Mouse (Mus musculus): ENCODE measurements around the gene Clpp. TPM values are rescaled to one million over a fixed set of nuclear protein-coding genes. Genes with fewer than 3 reads are reported as not detected.

Clpp gene
- total RNA-seq, 2 experiments from 2014 or later: 32.7 to 33.3 TPM

DNA sequence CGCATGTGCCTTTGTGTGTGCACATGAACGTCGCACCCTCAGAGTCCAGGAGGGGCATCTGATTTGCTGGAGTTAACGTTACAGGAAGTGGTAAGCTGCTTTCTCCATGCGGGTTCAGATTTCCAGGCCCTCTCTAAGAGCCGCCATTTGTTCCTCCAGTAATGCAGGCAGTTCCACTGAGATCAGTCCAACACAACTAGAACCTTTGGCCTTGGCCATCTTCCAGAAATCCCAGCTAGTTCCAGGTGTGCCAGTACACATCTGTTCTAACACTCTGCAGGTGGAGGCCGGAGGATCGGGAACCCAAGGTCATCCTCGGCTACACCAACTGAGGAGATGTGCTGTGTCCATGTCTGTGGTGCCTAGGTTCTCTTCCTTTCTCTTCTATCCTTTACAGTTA lies 5.2 kb upstream of the Clpp start:
- DNase-seq: no peak
- intact Hi-C loops (cut with DNase I; ENCODE audit: low total_unique reads): no loop called here

DNA sequence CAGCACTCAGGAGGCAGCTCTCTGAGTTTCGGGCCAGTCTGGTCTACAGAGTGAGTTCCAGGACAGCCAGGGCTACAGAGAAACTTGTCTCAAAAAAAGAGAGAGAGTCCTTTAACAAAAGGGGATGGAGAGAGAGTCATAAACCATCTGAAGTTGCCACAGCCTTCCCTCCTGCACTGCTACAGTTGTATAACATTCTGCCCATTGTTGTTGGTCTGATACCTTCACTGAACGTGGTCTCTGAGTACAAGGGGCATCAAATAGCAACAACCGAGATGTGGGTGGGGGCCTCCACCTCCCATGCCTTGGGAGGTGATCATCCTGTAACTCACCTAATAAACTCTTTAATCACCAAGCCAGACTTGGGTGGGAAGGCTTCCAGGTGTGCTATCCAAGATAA lies 4.4 kb upstream of the Clpp start:
- DNase-seq: no peak
- intact Hi-C loops (cut with DNase I; ENCODE audit: low total_unique reads): no loop called here

DNA sequence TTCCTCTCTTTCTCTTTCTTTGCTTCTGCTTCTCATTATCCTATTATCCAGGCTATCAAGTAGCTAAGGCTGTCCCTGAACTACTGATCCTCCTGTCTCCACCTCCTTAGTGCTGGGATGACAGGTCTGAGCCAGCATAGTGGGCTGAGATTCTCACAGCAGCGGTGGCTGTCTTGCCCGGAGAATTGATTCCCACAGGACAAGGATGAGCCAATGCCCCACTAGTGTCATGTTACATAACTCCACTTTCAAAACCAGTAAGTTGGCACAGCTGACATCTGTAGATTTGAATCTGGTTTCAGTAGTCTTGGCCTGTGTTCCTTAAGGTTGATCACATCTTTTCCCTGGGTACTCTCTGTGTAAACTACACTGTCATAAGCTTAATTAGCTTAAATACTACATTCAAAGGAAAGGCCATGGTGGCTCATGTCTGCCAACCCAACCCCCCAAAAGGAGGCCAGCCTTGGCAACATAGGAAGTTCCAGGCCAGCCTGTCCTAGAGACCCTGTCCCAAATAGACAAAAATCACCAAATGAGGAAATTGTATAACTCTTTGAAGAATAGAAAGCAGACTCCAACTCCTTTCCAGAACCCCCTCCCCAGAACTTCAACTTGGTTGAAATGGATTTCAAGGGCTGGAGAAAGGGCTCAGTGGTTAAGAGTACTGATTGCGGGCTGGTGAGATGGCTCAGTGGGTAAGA lies 3.9 kb upstream of the Clpp start:
- no peak for DNase-seq
- intact Hi-C loops (cut with DNase I; ENCODE audit: low total_unique reads): no loop called here

DNA sequence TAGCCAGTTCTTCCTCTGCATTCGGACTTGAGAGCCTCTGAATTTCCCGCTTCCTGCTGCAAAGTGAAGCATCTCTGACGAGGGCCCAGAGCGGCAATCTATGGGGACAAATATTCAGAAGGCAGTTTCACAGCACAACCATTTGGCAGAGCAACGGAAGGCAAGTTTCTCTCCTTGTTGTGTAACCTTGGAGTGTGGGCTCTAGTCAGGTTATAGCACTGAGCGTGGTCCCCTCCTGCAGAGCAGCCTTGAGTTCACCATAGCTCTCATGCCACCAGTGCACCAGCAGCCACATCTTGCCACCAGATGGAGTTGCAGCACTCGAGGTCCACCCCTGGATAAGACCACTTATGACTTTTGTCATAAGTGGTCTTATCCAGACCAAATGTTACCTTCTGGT lies 1.7 kb upstream of the Clpp start:
- no peak for DNase-seq
- intact Hi-C loops (cut with DNase I; ENCODE audit: low total_unique reads): no loop called here

DNA sequence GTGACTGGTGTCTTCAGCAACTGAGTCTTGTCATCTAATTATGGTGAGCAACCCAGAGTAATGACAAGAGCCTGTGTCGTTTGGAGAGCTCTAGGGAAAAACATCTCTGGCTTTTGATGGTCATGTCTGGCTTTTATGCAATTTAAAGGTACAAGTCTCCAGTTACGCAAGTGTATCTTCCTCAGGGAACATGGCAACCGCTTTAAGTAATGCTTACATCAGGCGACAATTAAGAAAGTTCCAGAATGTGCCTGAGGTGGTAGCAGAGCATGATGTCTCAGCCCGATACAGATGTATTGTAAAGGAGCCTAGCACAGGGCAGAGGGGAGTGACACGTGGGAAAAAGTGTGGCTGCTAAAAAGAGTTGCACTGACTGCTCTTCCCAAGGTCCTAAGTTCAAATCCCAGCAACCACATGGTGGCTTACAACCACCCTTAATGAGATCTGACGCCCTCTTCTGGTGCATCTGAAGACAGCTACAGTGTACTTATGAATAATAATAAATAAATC lies 1.1 kb upstream of the Clpp start:
- intact Hi-C loops (cut with DNase I; ENCODE audit: low total_unique reads): no loop called here
- no peak for DNase-seq

DNA sequence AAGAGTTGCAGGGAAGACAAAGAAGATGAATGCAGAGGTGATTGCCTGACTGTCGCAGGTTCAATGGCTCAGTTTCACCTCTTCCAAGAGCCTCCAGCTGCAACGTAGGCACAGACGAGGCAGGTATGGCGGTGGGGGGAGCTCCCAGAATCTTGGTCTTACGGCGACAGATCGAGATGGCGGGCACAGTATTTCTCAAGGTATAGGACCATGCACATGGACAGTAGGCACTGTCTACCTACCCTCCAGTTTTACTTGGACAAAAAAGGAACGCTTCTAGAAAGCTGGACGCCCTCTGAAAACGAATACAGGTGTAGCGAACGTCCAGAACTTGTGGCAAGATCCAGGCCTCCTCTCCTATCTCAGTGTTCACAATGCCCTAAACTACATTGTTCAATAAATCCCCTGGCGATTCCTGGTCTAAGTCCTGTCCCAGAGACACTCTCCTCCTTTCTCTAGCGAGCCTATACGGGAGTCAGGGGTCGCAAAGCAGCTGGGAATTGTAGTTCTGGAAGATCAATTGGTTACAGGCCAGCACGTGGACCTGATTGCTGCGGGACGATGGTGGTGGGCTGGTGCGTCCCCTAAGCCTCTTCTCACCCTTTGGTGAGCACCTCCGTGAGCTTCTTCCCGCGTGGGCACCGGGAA lies 514 bp upstream of the Clpp start:
- peak; percentile 69 for DNase-seq
- intact Hi-C loops (cut with DNase I; ENCODE audit: low total_unique reads): no loop called here

DNA sequence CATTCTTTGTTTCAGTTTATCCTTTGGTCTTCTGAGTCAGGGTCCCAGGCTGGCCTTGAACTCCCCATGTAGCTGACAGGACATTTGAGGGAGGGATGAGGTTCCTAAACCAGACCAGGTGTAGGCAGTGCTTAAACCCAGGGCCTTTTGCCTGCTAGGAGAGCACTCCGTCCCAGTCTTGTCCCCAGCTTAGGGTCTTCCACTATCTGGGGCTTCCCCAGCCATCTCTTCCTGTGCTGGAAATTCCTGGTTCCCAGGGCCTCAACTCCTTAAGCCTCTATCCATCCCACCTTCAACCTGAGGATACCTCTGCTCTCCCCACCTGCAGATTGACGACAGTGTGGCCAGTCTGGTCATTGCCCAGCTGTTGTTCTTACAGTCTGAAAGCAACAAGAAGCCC lies 861 bp downstream of the Clpp start:
- no peak for DNase-seq
- intact Hi-C loops (cut with DNase I; ENCODE audit: low total_unique reads): no loop called here

DNA sequence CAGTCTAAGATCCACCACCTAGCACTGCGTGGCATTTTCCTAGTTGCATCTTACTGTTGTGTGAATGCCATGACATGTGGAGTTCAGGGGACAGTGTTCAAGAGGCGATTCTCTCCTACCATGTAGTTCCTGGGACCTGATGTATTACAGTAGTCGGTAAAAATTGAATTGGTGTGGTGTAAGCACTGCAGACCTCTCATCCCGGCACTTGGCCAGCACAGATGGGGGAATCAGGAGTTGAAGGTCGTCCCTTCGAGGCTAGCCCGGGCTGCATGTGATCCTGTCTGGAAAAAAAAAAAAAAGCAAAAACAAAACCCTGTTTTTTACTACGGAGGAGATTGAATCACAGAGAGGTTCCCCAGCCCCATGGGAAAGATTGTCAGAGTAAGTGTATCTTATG lies 4.9 kb downstream of the Clpp start:
- intact Hi-C loops (cut with DNase I; ENCODE audit: low total_unique reads): loop anchor here (5.0 kb wide), 1 partner anchor 172 kb away; no protein-coding TSS in a partner anchor

DNA sequence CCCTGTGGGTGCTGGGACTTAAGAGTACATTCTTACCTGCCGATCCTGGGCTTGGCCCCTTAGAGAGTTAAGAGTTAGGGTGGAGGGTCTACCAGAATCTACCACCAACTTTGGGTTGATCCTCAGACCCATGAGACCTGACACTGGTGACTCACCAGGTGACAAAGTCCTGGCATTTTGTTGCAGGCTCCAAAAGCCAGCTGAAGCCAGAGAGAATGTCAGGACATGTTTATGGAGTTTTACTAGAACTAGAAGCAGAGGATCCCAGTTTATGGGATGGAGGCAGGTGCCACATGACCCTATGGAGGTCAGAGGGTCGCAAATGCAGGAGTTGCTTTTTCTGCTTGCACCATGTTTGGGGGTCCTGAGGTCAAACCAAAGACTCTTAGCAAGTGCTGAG lies 6.4 kb downstream of the Clpp start:
- intact Hi-C loops (cut with DNase I; ENCODE audit: low total_unique reads): loop anchor here (5.0 kb wide), 1 partner anchor 171 kb away; no protein-coding TSS in a partner anchor
- DNase-seq: no peak

More for the DNA sequence above, 4.9 kb downstream of the Clpp start:
- no peak for DNase-seq

DNA sequence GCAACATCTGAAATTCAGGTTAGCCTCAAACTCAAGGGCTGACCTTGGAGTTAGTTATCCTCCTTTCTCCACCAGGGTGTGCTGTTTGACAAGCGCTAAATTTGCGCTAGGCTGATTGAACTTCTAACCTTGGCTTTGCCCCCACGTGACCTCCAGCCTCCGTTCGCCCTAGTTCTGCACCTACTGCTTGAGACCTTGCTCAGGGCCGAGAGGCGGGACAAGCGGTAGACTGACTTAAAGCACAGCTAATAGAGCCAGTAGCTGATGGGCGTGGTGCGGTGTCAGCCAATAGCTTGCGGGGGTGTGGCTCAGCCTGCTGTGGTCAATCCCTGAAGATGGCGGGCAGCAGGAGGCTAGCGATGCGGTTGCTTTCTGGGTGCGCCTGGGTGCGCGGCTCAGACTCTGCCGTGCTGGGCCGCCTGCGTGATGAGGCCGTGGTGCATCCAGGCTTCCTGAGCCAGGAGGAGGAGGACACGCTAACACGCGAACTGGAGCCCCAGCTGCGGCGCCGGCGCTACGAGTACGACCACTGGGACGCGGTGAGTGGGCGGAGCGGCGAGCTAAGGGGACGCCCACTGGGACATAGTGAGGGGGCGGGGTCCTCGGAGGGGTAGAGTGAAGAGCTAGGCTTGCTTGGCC lies 7.0 kb downstream of the Clpp start, which contains the start of gene Alkbh7:
TSS of gene Alkbh7 (plus strand) at position 311 of the 639 bp plus-strand sequence.
- intact Hi-C loops (cut with DNase I; ENCODE audit: low total_unique reads): loop anchor here (5.0 kb wide), 1 partner anchor 170 kb away; no protein-coding TSS in a partner anchor
- peak; percentile 97 for DNase-seq

DNA sequence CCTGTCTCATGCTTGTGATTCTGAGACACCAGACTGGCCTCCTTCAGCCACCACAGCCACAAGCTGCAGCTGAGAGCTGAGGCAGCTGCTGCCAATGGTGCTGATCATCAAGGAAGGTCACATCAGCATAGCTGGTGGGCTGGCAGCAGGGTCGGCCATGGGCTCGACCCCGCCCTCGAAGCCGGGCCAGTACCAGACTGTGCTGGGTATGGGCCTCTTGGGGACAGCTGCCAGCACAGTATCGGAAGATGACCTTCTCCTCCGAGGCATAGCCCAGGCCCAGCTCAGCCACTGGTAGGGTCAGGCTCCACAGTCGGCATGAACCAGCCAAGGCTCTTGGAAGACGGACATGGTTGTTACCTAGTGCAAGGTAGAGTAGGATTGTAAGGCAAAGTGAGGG lies 9.3 kb downstream of the Clpp start:
- no peak for DNase-seq
- intact Hi-C loops (cut with DNase I; ENCODE audit: low total_unique reads): loop anchor here (5.0 kb wide), 1 partner anchor 168 kb away; no protein-coding TSS in a partner anchor

DNA sequence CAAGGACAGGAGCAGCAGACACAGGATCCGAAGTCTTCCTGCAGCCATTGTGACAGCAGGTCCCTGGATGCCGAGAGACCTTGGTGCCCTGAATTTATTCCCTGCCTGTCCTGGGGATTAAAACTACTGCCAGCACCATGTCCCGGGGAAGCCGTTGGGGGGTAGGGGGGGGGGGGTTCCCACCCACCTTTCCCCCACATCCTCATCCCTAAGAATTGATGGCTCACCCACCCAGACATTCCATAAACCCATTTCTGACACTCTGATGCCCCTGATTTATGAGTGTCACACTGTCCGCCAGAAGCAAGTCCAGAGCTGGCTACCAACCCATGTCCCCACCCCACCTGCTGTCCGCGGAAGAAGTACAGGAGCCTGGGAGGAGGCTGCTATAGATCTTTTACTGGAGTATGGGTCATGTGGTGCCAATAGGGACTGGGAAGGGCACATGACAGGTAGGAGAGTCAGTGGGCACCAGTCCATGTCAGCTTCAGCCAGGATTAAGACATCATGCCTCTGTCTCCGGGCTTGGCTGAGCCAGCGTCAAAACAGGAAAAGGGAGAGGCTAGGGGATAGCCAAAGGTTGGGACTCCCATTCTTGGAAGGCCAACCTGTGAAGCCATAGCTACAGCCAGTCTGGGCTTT lies 10.0 kb downstream of the Clpp start, which contains the start of gene Pspn:
TSS of gene Pspn (minus strand) at position 51 of the 642 bp plus-strand sequence.
- DNase-seq: no peak
- intact Hi-C loops (cut with DNase I; ENCODE audit: low total_unique reads): loop anchor here (5.0 kb wide), 1 partner anchor 167 kb away; no protein-coding TSS in a partner anchor

DNA sequence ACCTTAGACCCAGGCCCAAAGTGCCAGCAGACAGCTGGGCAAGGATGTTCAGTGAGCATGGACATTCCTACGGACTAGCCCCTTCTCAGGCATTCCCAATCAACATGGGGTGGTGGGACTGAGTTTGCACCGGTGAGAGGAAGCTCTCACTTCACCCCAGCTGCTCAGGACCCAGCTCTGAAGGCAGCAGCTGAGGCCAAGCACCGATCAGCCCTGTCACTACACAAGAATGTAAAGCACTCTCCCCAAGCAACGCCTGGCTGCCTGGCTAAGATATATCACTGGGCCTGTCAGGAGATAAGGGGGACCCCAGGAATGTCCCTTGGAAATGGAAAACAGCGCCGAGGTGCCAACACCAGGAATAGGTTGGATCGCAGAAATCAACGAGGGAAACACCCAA lies 11.1 kb downstream of the Clpp start:
- intact Hi-C loops (cut with DNase I; ENCODE audit: low total_unique reads): no loop called here

DNA sequence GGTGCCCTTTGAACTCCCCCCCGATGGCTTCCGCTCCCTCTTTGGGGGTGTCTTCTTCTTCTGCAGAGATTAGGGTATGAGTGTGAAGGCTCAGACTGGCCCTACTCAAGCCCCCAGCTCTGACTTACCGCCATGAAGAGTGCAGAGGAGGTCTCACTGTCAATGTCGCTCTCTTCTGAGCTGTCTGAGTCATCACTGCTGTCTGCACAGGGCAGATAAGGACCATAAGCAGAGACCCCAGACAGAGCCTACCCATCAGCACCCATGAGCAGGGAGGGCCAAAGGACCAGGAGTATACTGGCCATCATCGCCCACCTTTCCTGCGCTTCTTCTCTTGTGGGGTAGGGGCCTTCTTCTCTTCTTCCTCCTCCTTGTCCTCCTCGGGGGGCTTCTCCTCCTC lies 13.9 kb downstream of the Clpp start:
- no peak for DNase-seq
- intact Hi-C loops (cut with DNase I; ENCODE audit: low total_unique reads): no loop called here

More for the DNA sequence above, 11.1 kb downstream of the Clpp start:
- no peak for DNase-seq

DNA sequence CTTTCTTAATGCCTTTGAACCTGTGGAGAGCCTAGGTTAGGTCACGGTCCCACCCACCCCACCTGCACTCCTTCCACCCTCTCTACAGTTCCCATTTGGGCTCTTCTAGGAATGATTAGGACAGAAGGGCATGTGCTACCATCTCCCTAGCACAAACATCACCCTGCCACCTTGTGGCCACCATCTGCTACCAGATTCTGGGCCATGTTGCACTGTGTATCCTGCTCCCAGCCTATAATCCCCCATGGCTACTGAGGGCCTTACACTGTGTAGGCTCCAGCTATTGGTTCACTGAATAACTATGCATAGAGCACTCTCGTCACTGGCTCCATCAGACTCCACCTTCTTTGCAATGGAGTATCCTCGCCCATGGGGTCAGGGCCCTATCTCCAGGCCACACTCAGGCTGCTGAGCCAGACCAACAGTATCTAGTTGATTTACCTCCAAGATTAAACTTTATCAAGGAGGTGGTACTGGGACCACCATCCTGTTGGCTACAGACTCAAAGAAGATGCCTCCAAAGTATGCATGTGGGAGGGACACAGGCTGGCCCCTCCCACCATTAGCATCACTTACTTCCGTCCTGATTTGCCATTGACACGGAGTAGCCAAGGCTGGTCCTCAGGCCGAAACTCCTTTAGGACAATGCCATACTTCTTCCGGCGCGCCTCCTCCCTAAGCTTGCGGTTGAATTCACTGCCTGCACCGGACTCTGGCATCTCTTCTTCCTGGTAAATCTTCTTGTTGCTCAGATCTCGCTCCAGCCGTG lies 17.2 kb downstream of the Clpp start:
- intact Hi-C loops (cut with DNase I; ENCODE audit: low total_unique reads): no loop called here
- DNase-seq: no peak

DNA sequence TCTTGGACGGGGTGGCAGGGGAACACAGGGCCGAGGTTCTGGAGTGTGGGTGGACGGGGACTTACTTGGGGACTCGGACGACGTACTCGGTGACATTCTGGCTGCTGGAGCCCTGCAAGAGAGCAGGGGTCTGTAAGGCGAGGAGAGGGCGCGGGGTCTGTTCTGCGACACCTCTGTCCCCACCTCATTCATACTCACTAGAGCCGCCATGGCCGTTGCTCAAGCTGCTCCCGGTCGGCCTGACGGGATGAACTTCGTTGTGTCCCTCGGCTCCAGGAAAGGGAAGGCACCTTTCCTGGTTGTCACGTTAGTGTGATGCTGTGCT lies 20.8 kb downstream of the Clpp start:
- DNase-seq: peak; percentile 37
- intact Hi-C loops (cut with DNase I; ENCODE audit: low total_unique reads): no loop called here

DNA sequence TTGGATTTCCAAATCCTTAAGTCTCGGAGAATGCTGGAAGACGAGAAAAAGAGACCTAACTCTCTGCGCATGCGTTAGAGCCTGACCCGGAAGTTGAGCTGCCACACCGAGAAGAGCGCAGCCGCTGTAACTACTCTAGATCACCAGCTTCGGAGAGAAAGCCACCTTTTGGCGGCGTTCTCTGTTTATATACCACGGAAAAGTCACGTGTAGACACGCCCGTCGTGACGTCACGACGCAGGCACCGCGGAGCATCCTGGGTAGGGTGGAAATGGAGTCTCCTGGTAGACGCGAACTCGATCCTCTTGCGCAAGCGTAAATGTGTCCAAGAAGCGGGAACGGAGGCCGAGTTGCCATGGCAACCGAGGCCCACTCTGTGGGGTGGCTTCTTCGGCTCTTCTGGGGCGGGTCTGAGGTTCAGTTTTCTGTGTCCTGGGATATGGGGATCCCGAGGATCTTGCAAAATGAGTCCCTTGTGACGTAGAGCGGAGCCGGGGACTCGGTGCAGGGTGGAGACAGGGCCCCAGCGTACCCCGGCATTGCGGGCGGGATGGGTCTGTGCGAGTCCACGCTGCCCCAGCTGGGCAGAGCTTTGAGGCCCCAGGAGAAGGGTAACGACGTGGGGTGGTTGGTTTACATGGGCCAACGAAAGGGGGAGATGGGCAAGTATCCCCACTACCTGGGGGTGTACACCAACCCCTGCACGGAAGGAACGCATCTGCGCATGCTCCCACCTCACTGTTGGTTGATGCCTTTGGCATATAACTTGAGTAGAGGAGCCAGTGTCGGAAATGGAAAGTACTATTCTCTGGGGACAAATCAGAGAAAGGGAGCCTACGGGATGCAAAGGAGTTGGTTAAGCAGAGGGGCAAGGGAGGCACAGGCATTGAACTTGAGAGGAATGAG lies 21.4 kb downstream of the Clpp start, which contains the start of the genes Gtf2f1 and Gm17949:
TSS of gene Gtf2f1 (minus strand) at position 53 of the 906 bp plus-strand sequence.
TSS of gene Gm17949 (plus strand) at position 234 of the 906 bp plus-strand sequence.
- intact Hi-C loops (cut with DNase I; ENCODE audit: low total_unique reads): no loop called here
- DNase-seq: peak; percentile 93

DNA sequence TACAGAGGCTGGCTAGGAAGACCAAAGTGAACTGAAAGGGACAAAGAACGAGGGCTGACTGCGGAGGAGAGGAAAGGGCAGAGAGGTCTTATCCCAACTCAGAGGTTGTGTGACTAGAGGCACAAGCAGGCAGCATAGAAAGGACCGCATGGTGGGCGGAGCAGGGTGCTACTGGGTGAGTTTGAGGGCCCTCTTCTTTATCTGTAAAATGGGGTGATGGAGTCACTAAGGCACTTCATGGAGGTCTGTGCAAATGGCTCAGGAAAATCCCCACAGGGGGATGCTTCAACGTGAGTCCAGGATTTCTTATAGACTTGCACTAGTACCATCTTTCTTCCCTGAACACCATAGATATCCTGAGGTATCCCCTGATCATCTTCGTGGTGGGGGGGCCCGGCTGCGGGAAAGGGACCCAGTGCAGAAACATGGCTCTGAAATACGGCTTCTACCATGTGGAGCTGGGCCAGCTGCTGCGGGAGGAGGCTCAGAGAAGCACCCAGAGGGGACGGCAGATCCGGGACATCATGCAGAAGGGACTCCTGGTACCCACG lies 22.2 kb downstream of the Clpp start:
- intact Hi-C loops (cut with DNase I; ENCODE audit: low total_unique reads): no loop called here
- no peak for DNase-seq
